Mouse (Mus musculus): ENCODE results near the gene Fam178b. TPM values are rescaled to one million over a fixed set of nuclear protein-coding genes. Genes with fewer than 3 reads are reported as not detected.
"Not testable (repeated sequence)": the region's sequence is repeated elsewhere in the genome, so short reads cannot be mapped to it uniquely, and the experiment has no call there.

Fam178b gene
- total RNA-seq, 2 experiments from 2014 or later = 3.6 TPM; not detected in 1

DNA sequence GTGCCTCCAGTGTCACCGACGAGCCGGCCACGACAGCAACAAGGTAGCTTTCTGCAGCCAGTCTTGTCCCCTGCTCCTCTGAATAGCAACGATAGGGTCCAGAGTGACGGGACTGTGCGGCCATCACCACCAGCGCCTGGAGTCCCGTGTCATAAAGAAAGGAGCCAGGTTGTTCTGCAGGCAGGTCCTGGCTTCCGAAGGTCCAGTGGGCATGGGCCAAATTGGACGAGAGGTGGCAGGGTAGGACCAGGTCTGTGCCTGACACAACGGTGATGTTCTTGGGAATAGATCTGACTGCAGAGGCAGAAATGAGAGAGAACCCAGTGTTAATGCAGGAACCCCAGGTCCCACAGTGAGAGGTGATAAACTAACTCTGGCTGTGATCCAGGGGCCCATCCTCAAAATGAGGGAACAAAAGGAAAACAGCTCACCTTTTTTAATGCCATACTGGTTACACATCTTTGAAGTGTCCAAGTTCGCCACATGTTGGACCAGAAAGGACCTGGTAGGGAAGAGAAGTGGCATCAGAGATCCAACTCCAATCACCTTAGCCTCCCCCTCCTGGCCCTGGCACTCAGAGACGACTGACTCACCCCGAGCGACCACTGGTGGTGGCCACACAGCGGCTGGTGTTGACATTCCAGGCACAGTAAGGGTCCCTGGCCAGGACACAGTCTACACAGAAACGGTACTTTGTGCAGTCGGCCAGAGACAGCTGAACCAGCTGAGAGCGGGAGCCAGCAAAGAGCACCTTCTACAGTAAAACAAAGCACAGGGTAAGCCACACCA is 132.7 kb downstream of the Fam178b start:
- ATAC-seq (replicated peaks; ENCODE audit: poor library complexity, severe bottlenecking) = no peak

GRCm38 (mm10) chr1:36549491-36549890 is 133.5 kb downstream of the Fam178b start:
- no peak for ATAC-seq (replicated peaks; ENCODE audit: poor library complexity, severe bottlenecking)

DNA sequence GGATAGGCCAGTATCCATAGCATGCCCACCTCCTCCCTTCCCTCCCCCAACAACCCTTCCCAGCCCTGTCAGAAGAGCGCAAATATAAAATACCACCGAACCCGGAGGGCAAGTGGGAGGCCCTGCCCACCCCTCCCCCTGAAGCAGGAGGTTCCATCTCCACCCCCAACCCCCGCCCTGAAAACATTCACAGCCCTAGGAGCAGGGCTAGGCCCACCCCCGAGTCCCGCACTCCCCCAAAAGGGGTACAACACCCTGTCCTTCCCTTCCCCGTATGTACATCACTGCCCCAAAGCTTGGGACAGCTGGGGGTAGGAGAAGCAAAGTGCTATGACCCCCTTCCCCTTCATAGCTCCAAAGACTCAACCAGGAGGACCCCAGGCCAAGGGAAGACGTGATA is 134.2 kb downstream of the Fam178b start:
- ATAC-seq (replicated peaks; ENCODE audit: poor library complexity, severe bottlenecking) = no peak

DNA sequence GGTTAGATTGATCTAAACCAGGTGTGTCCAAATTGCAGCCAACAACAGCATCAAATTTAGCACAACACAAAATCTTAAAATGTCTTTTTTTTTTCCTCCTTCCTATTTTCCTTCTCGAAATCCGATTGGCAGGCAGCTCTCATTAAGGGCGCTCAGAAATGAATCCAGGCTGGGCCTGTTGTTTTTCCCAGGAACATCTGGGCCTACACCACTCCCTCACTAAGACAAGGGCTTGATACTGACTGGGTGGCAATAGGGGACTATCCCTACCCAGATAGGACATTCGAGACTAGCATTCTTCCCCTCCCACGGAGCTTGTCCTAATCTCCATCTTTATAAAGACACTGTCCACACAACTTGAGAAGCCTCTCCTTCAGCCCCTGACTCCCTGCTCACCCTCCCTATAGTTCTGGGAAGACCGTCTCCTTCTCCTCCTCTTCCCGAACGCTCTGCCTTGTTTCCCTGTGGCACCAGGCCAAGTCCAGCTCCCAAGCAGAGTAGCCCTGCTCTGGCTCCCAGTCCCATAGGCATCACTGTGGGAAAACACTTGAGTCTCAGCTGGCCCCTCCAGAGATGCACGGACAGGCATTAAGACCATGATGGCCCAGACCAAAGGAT is 134.9 kb downstream of the Fam178b start:
- no peak for ATAC-seq (replicated peaks; ENCODE audit: poor library complexity, severe bottlenecking)

DNA sequence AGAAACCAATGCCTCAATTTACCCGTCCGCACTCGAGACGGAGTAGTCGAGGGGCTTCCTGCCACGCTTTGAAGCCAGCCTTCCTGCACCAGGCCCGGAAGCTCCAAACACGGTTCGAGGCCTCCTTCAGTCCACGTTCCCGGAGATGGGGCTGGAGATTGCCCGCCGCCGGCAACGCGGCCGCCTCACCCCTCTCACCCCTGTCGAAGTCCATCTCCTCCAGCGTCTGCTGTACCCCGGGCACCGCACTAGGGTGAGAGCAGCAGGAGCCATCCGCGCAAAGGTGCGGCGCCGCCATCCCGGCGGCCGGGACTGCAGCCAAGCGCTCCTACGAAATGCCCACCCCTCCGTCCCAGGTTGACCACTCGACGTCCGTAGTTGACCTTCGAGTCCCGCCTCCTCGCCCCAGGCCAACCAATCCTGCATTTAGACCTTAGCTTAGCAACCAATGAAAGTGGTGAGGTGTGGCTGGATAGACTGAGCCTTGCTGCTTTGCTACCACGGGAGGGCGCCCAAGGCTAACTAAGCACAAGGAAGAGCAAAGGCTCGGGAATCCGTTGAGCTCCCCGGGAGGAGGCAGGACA is 136.0 kb downstream of the Fam178b start, which contains the start of gene Ankrd39:
Gene Ankrd39, minus strand, starts transcription at position 558 of the 584 bp plus-strand sequence.
- peak; percentile 98 for ATAC-seq (replicated peaks; ENCODE audit: poor library complexity, severe bottlenecking)

DNA sequence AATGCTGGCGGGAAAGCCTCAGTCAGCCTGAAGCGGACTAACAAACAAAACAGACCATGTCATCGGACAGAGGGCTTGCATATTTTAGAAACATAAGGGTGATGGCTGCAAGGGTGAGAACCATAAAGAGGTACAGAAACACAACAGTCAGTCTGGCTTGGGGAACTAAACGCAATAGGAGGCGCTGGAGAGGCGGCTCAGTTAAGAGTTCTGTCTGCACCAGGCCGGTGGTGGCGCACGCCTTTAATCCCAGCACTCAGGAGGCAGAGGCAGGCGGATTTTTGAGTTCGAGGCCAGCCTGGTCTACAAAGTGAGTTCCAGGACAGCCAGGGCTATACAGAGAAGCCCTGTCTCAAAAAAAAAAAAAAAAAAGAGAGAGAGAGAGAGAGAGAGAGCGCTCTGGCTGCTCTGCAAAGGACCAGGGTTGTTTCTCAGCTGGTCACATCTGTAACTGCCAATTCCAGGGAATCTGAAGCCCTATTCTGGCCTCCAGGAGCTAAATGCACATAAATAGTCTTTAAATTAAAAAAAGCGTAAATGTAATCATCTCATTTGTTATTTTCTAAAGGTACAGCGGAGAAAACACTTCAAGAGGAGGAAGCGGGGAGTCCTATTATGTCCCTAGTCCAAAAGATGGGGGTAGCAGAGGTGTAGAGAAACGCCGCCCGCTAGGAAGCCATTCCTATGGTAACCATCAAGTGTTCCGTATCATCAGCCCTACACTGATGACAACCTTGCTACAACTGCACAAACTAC is 137.0 kb downstream of the Fam178b start:
- ATAC-seq (replicated peaks; ENCODE audit: poor library complexity, severe bottlenecking) = no peak

GRCm38 (mm10) chr1:36545382-36545781 is 137.6 kb downstream of the Fam178b start:
- no peak for ATAC-seq (replicated peaks; ENCODE audit: poor library complexity, severe bottlenecking)

- no peak for ATAC-seq (replicated peaks; ENCODE audit: poor library complexity, severe bottlenecking)
Measured at GRCm38 (mm10) chr1:36542925-36543324, 140.1 kb downstream of the Fam178b start.

DNA sequence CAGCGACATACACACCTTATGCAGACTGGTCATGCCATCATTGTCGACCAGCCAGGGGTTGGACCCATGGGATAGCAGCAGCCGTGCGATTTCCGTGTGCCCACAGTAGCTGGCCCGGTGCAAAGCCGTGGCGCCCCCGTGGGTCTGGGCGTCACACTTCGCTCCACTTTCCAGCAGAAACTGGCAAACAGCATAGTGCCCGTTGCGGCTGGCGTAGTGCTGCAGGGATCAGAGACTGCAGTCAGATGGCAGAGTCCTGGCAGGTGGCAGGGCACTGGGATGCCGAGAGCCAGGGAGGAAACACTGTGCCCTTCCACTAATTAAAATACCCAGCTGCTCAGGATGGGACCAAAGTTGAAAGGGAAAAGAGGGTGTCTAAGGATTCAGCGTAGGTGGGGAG is 141.1 kb downstream of the Fam178b start:
- ATAC-seq (replicated peaks; ENCODE audit: poor library complexity, severe bottlenecking) = no peak

GRCm38 (mm10) chr1:36540807-36541206 is 142.2 kb downstream of the Fam178b start:
- no peak for ATAC-seq (replicated peaks; ENCODE audit: poor library complexity, severe bottlenecking)

DNA sequence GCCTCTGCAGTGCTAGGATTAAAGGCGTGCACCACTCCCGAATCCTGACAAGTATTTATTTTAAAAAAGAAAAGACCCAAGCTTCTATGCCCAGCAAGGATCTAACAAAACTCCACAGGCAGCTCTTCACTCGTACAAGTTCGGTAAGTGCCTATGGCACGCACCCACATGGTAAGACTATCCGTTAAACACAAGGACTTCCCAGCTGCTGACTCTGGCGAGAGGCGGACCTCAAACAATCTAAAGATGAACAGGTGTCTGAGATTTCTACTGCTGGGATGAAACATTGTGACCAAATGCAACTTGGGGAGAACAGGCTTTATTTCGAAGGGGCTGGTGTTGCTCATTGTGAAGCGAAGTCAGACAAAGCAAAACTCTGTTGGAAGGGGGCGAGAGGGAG is 142.9 kb downstream of the Fam178b start:
- no peak for ATAC-seq (replicated peaks; ENCODE audit: poor library complexity, severe bottlenecking)

- ATAC-seq (replicated peaks; ENCODE audit: poor library complexity, severe bottlenecking) = no peak
Measured at GRCm38 (mm10) chr1:36539186-36539585, 143.8 kb downstream of the Fam178b start, which contains the start of gene Gm42417. Gene Gm42417, minus strand, starts transcription at chr1:36539429.

DNA sequence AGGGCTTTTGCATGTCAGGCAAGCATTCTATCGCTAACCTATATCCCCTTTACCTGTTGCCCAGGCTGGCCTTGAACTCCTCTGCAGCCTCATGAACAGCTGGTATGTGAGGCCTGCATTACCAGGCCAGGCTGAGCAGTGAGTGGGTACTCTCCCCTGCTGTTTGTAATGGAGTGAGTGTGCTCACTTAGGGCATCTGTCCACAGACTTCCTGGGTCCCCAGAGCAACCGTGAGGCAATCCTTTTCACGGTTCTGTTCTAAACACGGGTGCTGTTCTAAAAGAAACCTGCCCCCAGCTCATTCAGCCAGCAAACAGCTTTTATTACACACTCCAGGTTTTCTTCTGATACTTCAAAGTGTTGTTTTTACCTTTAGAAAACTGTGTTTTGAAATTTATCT is 144.3 kb downstream of the Fam178b start:
- ATAC-seq (replicated peaks; ENCODE audit: poor library complexity, severe bottlenecking) = no peak

DNA sequence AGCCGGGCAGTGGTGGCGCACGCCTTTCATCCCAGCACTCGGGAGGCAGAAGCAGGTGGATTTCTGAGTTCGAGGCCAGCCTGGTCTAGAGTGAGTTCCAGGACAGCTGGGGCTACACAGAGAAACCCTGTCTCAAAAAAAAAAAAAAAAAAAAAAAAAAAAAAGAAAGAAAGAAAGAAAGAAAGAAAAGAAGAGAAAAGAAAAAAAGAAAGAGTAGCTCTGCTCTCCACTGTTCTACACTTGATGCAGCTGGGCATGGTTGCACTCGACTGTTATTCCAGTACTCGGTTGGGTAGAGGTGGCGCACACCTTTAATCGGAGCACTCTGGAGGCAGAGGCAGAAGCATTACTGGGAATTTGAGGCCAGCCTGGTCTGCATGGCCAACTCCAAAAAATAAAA is 146.2 kb downstream of the Fam178b start, which contains the start of gene Ankrd23:
Gene Ankrd23, minus strand, starts transcription at position 101 of the 400 bp plus-strand sequence.
- ATAC-seq (replicated peaks; ENCODE audit: poor library complexity, severe bottlenecking) = not testable (repeated sequence)

- ATAC-seq (replicated peaks; ENCODE audit: poor library complexity, severe bottlenecking) = no peak
Measured at GRCm38 (mm10) chr1:36536397-36536728, 146.6 kb downstream of the Fam178b start.

- no peak for ATAC-seq (replicated peaks; ENCODE audit: poor library complexity, severe bottlenecking)
Measured at GRCm38 (mm10) chr1:36535477-36536396, 147.2 kb downstream of the Fam178b start.

- ATAC-seq (replicated peaks; ENCODE audit: poor library complexity, severe bottlenecking) = peak; percentile 39
Measured at GRCm38 (mm10) chr1:36534595-36535058, 148.4 kb downstream of the Fam178b start.

GRCm38 (mm10) chr1:36533546-36533945 is 149.4 kb downstream of the Fam178b start:
- no peak for ATAC-seq (replicated peaks; ENCODE audit: poor library complexity, severe bottlenecking)

GRCm38 (mm10) chr1:36531461-36531860 is 151.5 kb downstream of the Fam178b start:
- no peak for ATAC-seq (replicated peaks; ENCODE audit: poor library complexity, severe bottlenecking)

Measured in granulocyte monocyte progenitor cell, adult 5-6 weeks (primary cell).